16 mouse cellular contexts compared by ENCODE assay signal in genomic region chr2:131594871-131595270, GRCm38 (mm10). TPM values are rescaled to one million over a fixed set of nuclear protein-coding genes. Genes with fewer than 3 reads are reported as not detected.
"Had no signal": no experiment of that assay in that cellular context is flagged by ENCODE, and none has a peak within 500 bp of the region (broad histone marks: within the 10 kb centered on the region; RNA-seq: fewer than 3 reads in every experiment).

No protein-coding gene starts in this region.

- DNase-seq: liver; liver, embryonic 13.5 days; liver, postnatal 0 days; lung, adult 18-20 months; lung, adult 2 months; lung, embryonic 14.5 days; lung, postnatal 10 days; lung, postnatal 14 days; lung, postnatal 36 days; lung, postnatal 4 days; midbrain, embryonic 14.5 days had no signal

RNA-seq across cellular contexts. Expression of gene Adra1d, which starts 32.8 kb away (rescaled TPM):
- total RNA-seq: liver, adult 2 months; megakaryocyte progenitor cell, adult 5-6 weeks; megakaryocyte, adult 5-6 weeks; megakaryocyte-erythroid progenitor cell, adult 5-6 weeks; monocyte, adult 5-6 weeks had no signal
